Mouse (Mus musculus) midbrain, embryonic 10.5 days (tissue): ENCODE results near the gene Eif4e. TPM values are rescaled to one million over a fixed set of nuclear protein-coding genes. Genes with fewer than 3 reads are reported as not detected.
A peak's percentile ranks its signal among the peaks of the same experiment; 100 is the strongest.
"Not testable (repeated sequence)": the region's sequence is repeated elsewhere in the genome, so short reads cannot be mapped to it uniquely, and the experiment has no call there.

Experiments used
- DNase-seq: peaks from one replicate; pipeline ENCODE4 v3.0.0-alpha.2; 2017; ENCODE audit warnings: low spot score
- H3K27ac ChIP-seq: fragments of 300-500 bp; sonication (generic); replicated peaks from 2 replicates; pipeline ENCODE4 v1.5.1; 2016; ENCODE audit warnings: mild to moderate bottlenecking
- H3K27me3 ChIP-seq: fragments of 300-500 bp; sonication (generic); 2 replicates; pipeline ENCODE4 v1.6.1; 2016; ENCODE audit warnings: low read depth, mild to moderate bottlenecking; ENCODE audit not compliant: poor library complexity, severe bottlenecking
- H3K36me3 ChIP-seq: fragments of 300-500 bp; sonication (generic); 2 replicates; pipeline ENCODE4 v1.6.1; 2016; ENCODE audit warnings: mild to moderate bottlenecking, moderate library complexity
- H3K4me1 ChIP-seq: fragments of 300-500 bp; sonication (generic); 2 replicates; pipeline ENCODE4 v1.6.1; 2016
- H3K4me3 ChIP-seq: fragments of 300-500 bp; sonication (generic); 2 replicates; pipeline ENCODE4 v1.5.1; 2016; ENCODE audit warnings: mild to moderate bottlenecking, moderate library complexity
- H3K9me3 ChIP-seq: fragments of 300-500 bp; sonication (generic); replicated peaks from 2 replicates; pipeline ENCODE4 v1.6.1; 2016; ENCODE audit warnings: mild to moderate bottlenecking
- WGBS: fragments of 180-500 bp; shearing (Covaris S2); methylation state at CpG from one replicate; pipeline ENCODE4 v1.1.7; 2016; 5-methylcytosine and 5-hydroxymethylcytosine counted together
- polyA plus RNA-seq: library from polyadenylated mRNA; unstranded; fragments of >200 nt; fragmentation: Nextera tagmentation; extraction: Ambion mirVana; gene quantifications from 2 replicates; pipeline ENCODE4 v1.2.1, GENCODE M21; 2016

The Eif4e gene
- polyA plus RNA-seq, 1 experiment from 2014 or later = 499 TPM

DNA sequence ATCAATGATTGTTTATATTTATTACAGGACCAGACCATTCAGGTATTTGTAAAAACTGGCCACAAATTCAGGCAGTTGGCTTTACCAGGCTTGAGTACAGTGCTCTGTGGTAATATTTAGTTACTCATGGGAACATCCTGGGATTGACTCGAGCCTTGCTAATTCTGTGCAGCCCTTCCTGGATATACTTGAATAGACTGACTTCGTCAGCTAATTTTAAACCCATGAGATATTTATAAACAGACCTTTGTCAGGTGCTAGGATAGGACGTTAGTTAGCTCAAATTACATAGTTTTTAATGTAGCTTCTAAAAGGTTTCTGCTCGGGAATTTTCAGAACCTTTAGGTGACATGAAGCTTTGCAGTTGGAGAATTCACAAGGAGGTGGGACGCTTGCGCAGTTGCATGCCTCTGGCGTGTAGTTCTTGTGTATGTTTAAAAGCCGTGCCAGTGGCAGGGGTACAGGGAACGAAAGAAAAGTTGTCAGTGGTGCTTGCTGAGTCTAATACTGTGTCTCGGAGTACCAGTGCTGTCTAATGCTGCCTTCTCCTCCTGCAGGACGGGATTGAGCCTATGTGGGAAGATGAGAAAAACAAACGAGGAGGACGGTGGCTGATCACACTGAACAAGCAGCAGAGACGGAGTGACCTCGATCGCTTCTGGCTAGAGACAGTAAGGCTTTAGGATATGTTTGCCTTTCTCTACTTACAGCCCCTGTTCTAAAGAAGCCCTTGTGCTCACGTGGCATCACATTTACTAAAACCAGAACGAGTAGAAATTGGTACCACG is 24.6 kb downstream of the Eif4e start:
- Histone ChIP-seq H3K9me3 (no peaks in the 10 kb centered on the region), H3K4me1 (no peaks in the 10 kb centered on the region), H3K27ac (no peak overlapping the region), H3K4me3 (no peak overlapping the region), H3K36me3 (peaks cover 82% of the 10 kb centered on the region), H3K27me3 (no peaks in the 10 kb centered on the region)
- WGBS = 93% methylated on average over 19 of the region's 19 CpGs
- no peak for DNase-seq

GRCm38 (mm10) chr3:138555279-138555678 is 29.3 kb downstream of the Eif4e start:
- H3K9me3 ChIP-seq, H3K4me1 ChIP-seq, DNase-seq, H3K4me3 ChIP-seq, H3K27me3 ChIP-seq, H3K27ac ChIP-seq: not testable (repeated sequence)
- WGBS = 92% methylated on average over 8 of the region's 8 CpGs
- H3K36me3 ChIP-seq = peaks cover 97% of the 10 kb centered on the region

GRCm38 (mm10) chr3:138558529-138558928 is 32.5 kb downstream of the Eif4e start:
- DNase-seq = no peak
- no peaks in the 10 kb centered on the region for H3K27me3 ChIP-seq
- no peak overlapping the region for H3K27ac ChIP-seq
- H3K36me3 ChIP-seq = peaks cover 79% of the 10 kb centered on the region
- peaks cover 13% of the 10 kb centered on the region for H3K4me1 ChIP-seq
- H3K4me3 ChIP-seq = no peak overlapping the region
- no peaks in the 10 kb centered on the region for H3K9me3 ChIP-seq
- 80% methylated on average over 4 of the region's 4 CpGs for WGBS

DNA sequence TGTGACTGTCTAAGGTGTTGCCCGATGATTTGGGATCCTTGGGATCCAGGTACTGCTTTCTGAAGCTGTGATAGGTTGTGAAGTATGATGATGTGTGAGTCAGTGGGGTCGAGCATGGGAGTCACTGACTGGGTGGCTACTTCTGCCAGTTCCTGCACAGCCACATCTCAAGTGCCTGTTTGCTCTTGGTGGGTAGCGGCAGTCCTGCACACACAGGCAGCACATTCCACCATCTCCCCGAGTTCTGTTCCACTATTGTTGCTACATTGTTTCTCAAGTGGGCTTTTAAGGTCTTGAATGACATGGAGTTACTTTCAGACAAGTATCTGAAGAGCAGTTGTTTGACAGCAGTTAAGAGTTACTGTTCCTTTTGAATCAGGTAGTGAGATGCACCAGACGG is 34.3 kb downstream of the Eif4e start:
- peaks cover 13% of the 10 kb centered on the region for H3K4me1 ChIP-seq
- 80% methylated on average over 5 of the region's 5 CpGs for WGBS
- H3K36me3 ChIP-seq = peaks cover 62% of the 10 kb centered on the region
- no peaks in the 10 kb centered on the region for H3K27me3 ChIP-seq
- H3K9me3 ChIP-seq = no peaks in the 10 kb centered on the region
- H3K27ac ChIP-seq = peak overlapping the region; percentile 49; the same call in 1 of the 2 replicates
- no peak for DNase-seq
- no peak overlapping the region for H3K4me3 ChIP-seq

DNA sequence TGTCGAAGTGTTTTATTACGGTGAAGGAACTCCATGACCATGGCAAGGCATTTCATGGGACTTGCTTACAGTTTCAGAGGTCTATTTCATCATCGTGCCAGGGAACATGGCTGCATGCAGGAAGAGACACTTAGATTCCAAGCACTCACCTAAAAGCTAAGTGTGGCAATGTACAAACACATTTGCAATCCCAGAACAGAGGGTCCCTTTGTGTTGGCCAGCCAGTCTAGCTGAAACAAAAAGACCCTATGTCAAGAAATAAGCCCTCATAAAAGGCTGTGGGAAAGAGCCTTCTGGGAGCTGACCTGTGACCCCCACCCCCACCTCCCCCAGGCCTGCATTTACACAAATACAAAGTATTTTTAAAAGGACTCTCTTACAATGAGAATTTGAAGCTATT is 34.9 kb downstream of the Eif4e start:
- WGBS = 88% methylated on average over 3 of the region's 3 CpGs
- Histone ChIP-seq H3K27me3 (no peaks in the 10 kb centered on the region), H3K9me3 (no peaks in the 10 kb centered on the region), H3K4me1 (peaks cover 13% of the 10 kb centered on the region), H3K4me3 (no peak overlapping the region), H3K36me3 (peaks cover 56% of the 10 kb centered on the region), H3K27ac (peak overlapping the region; percentile 49; the same call in 1 of the 2 replicates)
- DNase-seq = no peak

DNA sequence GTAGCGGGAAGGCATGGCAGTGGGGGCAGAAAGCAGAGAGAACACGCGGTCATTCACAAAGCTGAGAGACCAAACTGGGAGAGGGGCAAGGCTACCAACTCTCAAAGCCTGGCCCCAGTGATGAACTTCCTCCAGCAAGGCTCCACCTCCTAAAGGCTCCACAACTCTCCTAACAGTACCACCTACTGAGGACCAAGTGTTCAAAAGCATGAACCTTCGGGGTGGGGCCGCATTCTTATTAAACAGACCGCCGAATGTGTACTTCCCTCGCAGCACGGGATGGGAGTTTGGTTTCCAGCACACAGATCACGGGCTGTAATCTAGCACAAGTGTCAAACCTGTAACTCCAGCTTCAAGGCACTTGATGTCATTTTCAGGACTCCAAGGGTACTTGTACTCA is 52.9 kb downstream of the Eif4e start:
- H3K4me1 ChIP-seq = no peaks in the 10 kb centered on the region
- DNase-seq = no peak
- no peaks in the 10 kb centered on the region for H3K27me3 ChIP-seq
- H3K36me3 ChIP-seq = no peaks in the 10 kb centered on the region
- no peak overlapping the region for H3K27ac ChIP-seq
- H3K4me3 ChIP-seq = no peak overlapping the region
- 93% methylated on average over 10 of the region's 10 CpGs for WGBS
- H3K9me3 ChIP-seq = peaks cover 13% of the 10 kb centered on the region; the same call in 1 of the 2 replicates

DNA sequence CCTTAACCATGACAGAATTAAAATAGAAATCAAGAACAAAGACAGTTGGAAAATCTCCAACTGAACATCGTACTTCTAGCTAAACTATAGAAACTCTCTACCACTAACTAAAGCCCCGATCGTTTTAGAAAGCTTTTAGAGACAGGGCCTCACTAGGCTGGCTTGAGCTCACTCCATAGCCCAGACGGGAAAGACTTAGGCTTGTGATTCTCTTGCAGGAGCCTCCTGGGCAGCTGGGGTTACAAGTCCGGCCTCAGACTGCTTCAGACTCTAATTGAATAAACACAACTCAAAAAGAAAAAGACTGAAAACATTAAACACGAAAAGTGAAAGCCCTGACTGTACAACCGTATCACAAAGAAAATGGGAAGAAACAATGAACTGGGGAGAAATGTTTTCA is 60.2 kb downstream of the Eif4e start:
- H3K27me3 ChIP-seq = no peaks in the 10 kb centered on the region
- H3K4me3 ChIP-seq = no peak overlapping the region
- no peak for DNase-seq
- WGBS = 64% methylated on average over 7 of the region's 7 CpGs
- no peaks in the 10 kb centered on the region for H3K36me3 ChIP-seq
- H3K27ac ChIP-seq = no peak overlapping the region
- no peaks in the 10 kb centered on the region for H3K4me1 ChIP-seq
- peaks cover 6% of the 10 kb centered on the region; the same call in 1 of the 2 replicates for H3K9me3 ChIP-seq

DNA sequence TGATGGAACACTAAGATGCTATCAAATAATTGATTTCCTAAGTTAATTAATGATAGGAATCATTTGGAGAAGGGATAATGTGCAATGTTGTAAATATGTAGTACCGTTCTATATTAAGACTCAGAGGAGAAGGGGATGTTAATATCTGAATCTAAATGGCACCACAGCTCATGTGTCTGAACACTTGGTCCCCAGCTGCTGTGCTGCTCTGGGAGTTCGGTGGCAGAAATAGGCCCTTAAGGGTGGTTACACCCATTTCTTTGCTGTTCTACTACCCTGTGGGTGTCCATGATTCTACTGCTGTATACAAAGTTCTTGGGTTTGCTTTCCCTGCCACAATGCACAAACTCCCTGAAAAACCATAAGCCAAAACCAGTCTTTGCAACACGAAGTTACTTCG is 61.2 kb downstream of the Eif4e start:
- H3K36me3 ChIP-seq = no peaks in the 10 kb centered on the region
- H3K4me1 ChIP-seq = no peaks in the 10 kb centered on the region
- no peak for DNase-seq
- H3K9me3 ChIP-seq = peaks cover 6% of the 10 kb centered on the region; the same call in 1 of the 2 replicates
- WGBS = 91% methylated on average over 4 of the region's 4 CpGs
- H3K4me3 ChIP-seq = no peak overlapping the region
- H3K27me3 ChIP-seq = no peaks in the 10 kb centered on the region
- H3K27ac ChIP-seq = no peak overlapping the region

GRCm38 (mm10) chr3:138588001-138588400 is 62.0 kb downstream of the Eif4e start:
- no peak for DNase-seq
- no peak overlapping the region for H3K27ac ChIP-seq
- H3K4me1 ChIP-seq = no peaks in the 10 kb centered on the region
- no peaks in the 10 kb centered on the region for H3K36me3 ChIP-seq
- H3K4me3 ChIP-seq = no peak overlapping the region
- H3K9me3 ChIP-seq = peaks cover 4% of the 10 kb centered on the region; the same call in 1 of the 2 replicates
- 86% methylated on average over 9 of the region's 9 CpGs for WGBS
- H3K27me3 ChIP-seq = no peaks in the 10 kb centered on the region

GRCm38 (mm10) chr3:138591002-138591401 is 65.0 kb downstream of the Eif4e start:
- Histone ChIP-seq H3K36me3 (no peaks in the 10 kb centered on the region), H3K27me3 (no peaks in the 10 kb centered on the region), H3K4me1 (peaks cover 11% of the 10 kb centered on the region), H3K27ac (no peak overlapping the region), H3K9me3 (no peaks in the 10 kb centered on the region), H3K4me3 (no peak overlapping the region)
- no peak for DNase-seq
- 91% methylated on average over 4 of the region's 4 CpGs for WGBS

DNA sequence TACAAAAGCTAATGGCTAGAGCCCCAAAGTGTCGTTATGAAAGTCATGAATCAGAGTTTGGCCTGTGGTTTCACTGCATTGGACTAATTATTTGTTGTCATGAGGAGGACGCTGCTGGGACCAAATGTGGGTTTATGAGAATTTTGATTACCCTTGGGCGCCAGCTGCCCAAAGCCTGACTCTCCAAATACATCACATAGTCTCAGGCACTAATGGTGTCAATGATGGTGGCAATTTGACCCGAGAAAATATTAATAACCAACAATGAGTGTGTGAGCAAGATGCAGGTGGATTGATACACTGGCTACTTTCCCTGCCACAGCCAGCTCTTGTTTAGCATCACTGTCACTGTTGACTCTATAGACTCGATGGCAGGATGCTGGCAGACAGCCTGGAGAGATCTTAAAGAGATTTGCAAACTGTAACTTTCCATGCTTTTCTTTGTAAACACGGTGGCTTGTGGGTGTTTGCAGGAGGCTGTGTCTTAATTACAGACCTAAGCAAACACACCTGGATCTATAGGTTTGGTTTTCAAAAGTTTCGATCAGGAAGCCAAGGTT is 65.9 kb downstream of the Eif4e start:
- no peak for DNase-seq
- Histone ChIP-seq H3K4me1 (peaks cover 11% of the 10 kb centered on the region), H3K27ac (no peak overlapping the region), H3K9me3 (no peaks in the 10 kb centered on the region), H3K27me3 (no peaks in the 10 kb centered on the region), H3K4me3 (no peak overlapping the region), H3K36me3 (no peaks in the 10 kb centered on the region)
- 83% methylated on average over 7 of the region's 7 CpGs for WGBS

- Histone ChIP-seq H3K36me3 (no peaks in the 10 kb centered on the region), H3K4me3 (no peak overlapping the region), H3K27ac (no peak overlapping the region; the same call in 1 of the 2 replicates), H3K4me1 (peaks cover 11% of the 10 kb centered on the region), H3K9me3 (no peaks in the 10 kb centered on the region), H3K27me3 (no peaks in the 10 kb centered on the region)
- no peak for DNase-seq
- 91% methylated on average over 8 of the region's 8 CpGs for WGBS
These were observed 67.2 kb downstream of the Eif4e start for GRCm38 (mm10) chr3:138593131-138593530.

- Histone ChIP-seq H3K36me3 (no peaks in the 10 kb centered on the region), H3K27ac (no peak overlapping the region; the same call in 1 of the 2 replicates), H3K4me3 (no peak overlapping the region), H3K4me1 (peaks cover 11% of the 10 kb centered on the region), H3K9me3 (no peaks in the 10 kb centered on the region), H3K27me3 (no peaks in the 10 kb centered on the region)
- DNase-seq = no peak
- WGBS = 88% methylated on average over 7 of the region's 7 CpGs
These were observed 67.9 kb downstream of the Eif4e start for GRCm38 (mm10) chr3:138593911-138594310.
